Mouse (Mus musculus) hindbrain, postnatal 0 days (tissue): ENCODE data around the gene Tmigd1. TPM values are rescaled to one million over a fixed set of nuclear protein-coding genes. Genes with fewer than 3 reads are reported as not detected.

Experiments used
- ATAC-seq: fragments of 200-750 bp; cut with Nextera tagmentation; 2 replicates; pipeline ENCODE4 v1.8.0; 2017; ENCODE audit warnings: mild to moderate bottlenecking, moderate TSS enrichment, moderate library complexity
- DNase-seq: peaks from one replicate; pipeline ENCODE4 v3.0.0-alpha.2; 2015; ENCODE audit warnings: low spot score
- H3K27ac ChIP-seq: fragments of 300-500 bp; sonication (generic); 2 replicates; pipeline ENCODE4 v1.5.1; 2014; ENCODE audit warnings: mild to moderate bottlenecking
- H3K27me3 ChIP-seq: fragments of 300-500 bp; sonication (generic); 2 replicates; pipeline ENCODE4 v1.6.1; 2014; ENCODE audit warnings: low read length, mixed read lengths; ENCODE audit not compliant: insufficient read depth
- H3K36me3 ChIP-seq: fragments of 300-500 bp; sonication (generic); 2 replicates; pipeline ENCODE4 v1.6.1; 2014; ENCODE audit warnings: low read length, mixed read lengths; ENCODE audit not compliant: insufficient read depth
- H3K4me1 ChIP-seq: fragments of 300-500 bp; sonication (generic); 2 replicates; pipeline ENCODE4 v1.6.1; 2014; ENCODE audit warnings: antibody characterized with exemption, low read length, mixed read lengths; ENCODE audit not compliant: insufficient read depth
- H3K4me2 ChIP-seq: fragments of 300-500 bp; sonication (generic); 2 replicates; pipeline ENCODE4 v1.6.1; 2014; ENCODE audit warnings: low read depth, mild to moderate bottlenecking, low read length, moderate library complexity, mixed read lengths
- H3K4me3 ChIP-seq: fragments of 300-500 bp; sonication (generic); 2 replicates; pipeline ENCODE4 v1.5.1; 2014; ENCODE audit warnings: low read length
- H3K9ac ChIP-seq: fragments of 300-500 bp; sonication (generic); replicated peaks from 2 replicates; pipeline ENCODE4 v1.6.1; 2014; ENCODE audit warnings: mild to moderate bottlenecking, low read length, moderate library complexity, mixed read lengths
- H3K9me3 ChIP-seq: fragments of 300-500 bp; sonication (generic); 2 replicates; pipeline ENCODE4 v1.6.1; 2016; ENCODE audit warnings: low read length, mixed read lengths
- CTCF ChIP-seq: IDR thresholded peaks from 2 replicates; pipeline ENCODE4 v1.5.1; 2016; ENCODE audit warnings: antibody characterized with exemption, control low read depth, low read depth
- WGBS: fragments of 180-500 bp; shearing (Covaris S2); extraction: QIAGEN DNeasy Blood & Tissue Kit; methylation state at CpG from one replicate; pipeline ENCODE4 v1.1.7; 2014; 5-methylcytosine and 5-hydroxymethylcytosine counted together
- polyA plus RNA-seq: library from polyadenylated mRNA; unstranded; fragments of >200 nt; fragmentation: Nextera tagmentation; extraction: Ambion mirVana; gene quantifications from 2 replicates; pipeline ENCODE4 v1.2.1, GENCODE M21; 2015
- total RNA-seq: library from RNA; depleted of rRNA; stranded (reverse); fragments of >200 nt; gene quantifications from 2 replicates; pipeline ENCODE4 v1.2.3, GENCODE M21; 2014; rRNA removed

Tmigd1 gene
- total RNA-seq, result 0.26 TPM in 1 of 2 replicates, not detected in the other
- not detected in 2 replicates for polyA plus RNA-seq

GRCm38 (mm10) chr11:76901579-76902361 is at the start of gene Tmigd1:
TSS of gene Tmigd1 (plus strand) at chr11:76902159.
- ATAC-seq (no peak), DNase-seq (no peak)
- H3K27ac ChIP-seq, result no peak within 1 kb of the TSS
- H3K4me1 ChIP-seq, result no peaks in the 10 kb centered on the region
- no peak within 1 kb of the TSS for H3K9ac ChIP-seq
- TF ChIP-seq CTCF, result no peak
- no peaks in the 10 kb centered on the region for H3K9me3 ChIP-seq
- no peak within 1 kb of the TSS for H3K4me3 ChIP-seq
- H3K27me3 ChIP-seq, result no peaks in the 10 kb centered on the region
- WGBS, result 71% methylated on average over 7 of the region's 7 CpGs
- H3K36me3 ChIP-seq, result no peaks in the 10 kb centered on the region
- no peak within 1 kb of the TSS for H3K4me2 ChIP-seq

- Histone ChIP-seq H3K27ac (no peak overlapping the region), H3K4me1 (no peaks in the 10 kb centered on the region), H3K4me3 (no peak overlapping the region), H3K36me3 (no peaks in the 10 kb centered on the region), H3K4me2 (no peak overlapping the region), H3K9ac (no peak overlapping the region), H3K9me3 (no peaks in the 10 kb centered on the region), H3K27me3 (no peaks in the 10 kb centered on the region)
- no peak for ATAC-seq
- no peak for TF ChIP-seq CTCF
- no peak for DNase-seq
- WGBS, result 36% methylated on average over 17 of the region's 17 CpGs
Observed at GRCm38 (mm10) chr11:76854475-76855341, 47.3 kb upstream of the Tmigd1 start.

- H3K36me3 ChIP-seq, result no peaks in the 10 kb centered on the region
- no peaks in the 10 kb centered on the region for H3K9me3 ChIP-seq
- no peak for TF ChIP-seq CTCF
- no peaks in the 10 kb centered on the region for H3K27me3 ChIP-seq
- no peak for DNase-seq
- no peaks in the 10 kb centered on the region for H3K4me1 ChIP-seq
- ATAC-seq, result no peak
- H3K9ac ChIP-seq, result no peak overlapping the region
- no peak overlapping the region for H3K4me3 ChIP-seq
- no peak overlapping the region for H3K4me2 ChIP-seq
- H3K27ac ChIP-seq, result no peak overlapping the region
- WGBS, result 79% methylated on average over 2 of the region's 2 CpGs
Observed at GRCm38 (mm10) chr11:76856601-76857000, 45.4 kb upstream of the Tmigd1 start.

GRCm38 (mm10) chr11:76857111-76857510 is 44.8 kb upstream of the Tmigd1 start:
- H3K27me3 ChIP-seq, result no peaks in the 10 kb centered on the region
- WGBS, result 84% methylated on average over 7 of the region's 7 CpGs
- H3K4me3 ChIP-seq, result no peak overlapping the region
- no peak overlapping the region for H3K27ac ChIP-seq
- H3K36me3 ChIP-seq, result no peaks in the 10 kb centered on the region
- DNase-seq (no peak), ATAC-seq (no peak)
- H3K4me1 ChIP-seq, result no peaks in the 10 kb centered on the region
- H3K9me3 ChIP-seq, result no peaks in the 10 kb centered on the region
- no peak overlapping the region for H3K4me2 ChIP-seq
- TF ChIP-seq CTCF, result no peak
- H3K9ac ChIP-seq, result no peak overlapping the region

- no peak for DNase-seq
Observed at GRCm38 (mm10) chr11:76858781-76859180, 43.2 kb upstream of the Tmigd1 start.

GRCm38 (mm10) chr11:76859261-76859660 is 42.7 kb upstream of the Tmigd1 start:
- Histone ChIP-seq H3K9ac (no peak overlapping the region), H3K4me1 (no peaks in the 10 kb centered on the region), H3K9me3 (no peaks in the 10 kb centered on the region), H3K4me2 (no peak overlapping the region), H3K36me3 (no peaks in the 10 kb centered on the region), H3K27ac (no peak overlapping the region), H3K27me3 (no peaks in the 10 kb centered on the region), H3K4me3 (no peak overlapping the region)
- no peak for TF ChIP-seq CTCF
- no peak for ATAC-seq
- DNase-seq, result no peak
- WGBS, result 52% methylated on average over 5 of the region's 5 CpGs

More at GRCm38 (mm10) chr11:76858781-76859180, 43.2 kb upstream of the Tmigd1 start:
- WGBS, result 74% methylated on average over 5 of the region's 5 CpGs
- Histone ChIP-seq H3K27me3 (no peaks in the 10 kb centered on the region), H3K27ac (no peak overlapping the region), H3K4me1 (no peaks in the 10 kb centered on the region), H3K9me3 (no peaks in the 10 kb centered on the region), H3K9ac (no peak overlapping the region), H3K4me2 (no peak overlapping the region), H3K36me3 (no peaks in the 10 kb centered on the region), H3K4me3 (no peak overlapping the region)
- no peak for TF ChIP-seq CTCF
- ATAC-seq, result no peak
